Mouse (Mus musculus) retina, adult 2 months (tissue): ENCODE results near the gene Dio2.

Experiments used
- DNase-seq: peaks from one replicate; pipeline ENCODE4 v3.0.0-alpha.2; 2012; ENCODE audit warnings: low read depth, low spot score

Gene Dio2

DNA sequence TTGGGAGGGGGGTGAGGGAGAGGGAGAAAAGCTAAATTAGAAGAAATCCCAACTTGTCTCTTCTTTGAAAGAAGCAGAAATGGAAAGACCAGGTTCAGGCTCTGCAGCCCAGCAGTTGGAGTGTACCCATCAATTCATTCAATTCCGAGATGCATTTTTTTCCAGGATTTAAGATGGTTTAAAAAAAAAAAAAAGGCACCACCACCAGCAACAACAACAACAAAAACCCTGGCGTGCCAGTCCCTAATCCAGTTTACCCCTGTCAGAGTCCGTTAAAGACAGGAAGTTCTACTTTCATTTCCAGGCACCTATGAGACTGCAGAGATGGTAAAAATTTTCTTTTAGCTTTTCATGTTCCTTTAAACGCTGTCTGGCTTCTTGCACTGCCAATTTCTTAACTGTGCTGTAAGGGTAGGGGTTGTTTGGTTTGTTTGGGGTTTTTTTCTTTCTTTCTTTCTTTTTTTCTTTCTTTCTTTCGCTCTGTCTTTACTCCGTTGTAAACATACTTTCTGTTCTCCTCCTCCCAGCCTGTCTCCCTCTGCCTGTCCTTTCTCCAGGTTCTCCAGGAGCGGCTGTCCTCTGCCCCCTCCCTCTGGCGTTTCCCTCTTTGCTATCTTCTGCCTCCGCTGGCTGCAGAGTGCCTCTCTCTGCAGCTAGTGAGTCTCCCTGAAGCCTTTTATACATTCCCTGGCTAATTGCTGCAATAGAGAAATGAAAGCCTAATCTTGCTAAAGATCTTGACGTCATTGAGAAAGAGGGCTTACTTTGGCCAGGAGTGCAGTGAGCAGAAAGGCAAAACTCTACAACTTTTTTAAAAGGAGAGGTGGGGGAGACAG lies at the start of gene Dio2:
TSS of gene Dio2 (minus strand) at position 51 of the 836 bp plus-strand sequence.
- DNase-seq = no peak

DNA sequence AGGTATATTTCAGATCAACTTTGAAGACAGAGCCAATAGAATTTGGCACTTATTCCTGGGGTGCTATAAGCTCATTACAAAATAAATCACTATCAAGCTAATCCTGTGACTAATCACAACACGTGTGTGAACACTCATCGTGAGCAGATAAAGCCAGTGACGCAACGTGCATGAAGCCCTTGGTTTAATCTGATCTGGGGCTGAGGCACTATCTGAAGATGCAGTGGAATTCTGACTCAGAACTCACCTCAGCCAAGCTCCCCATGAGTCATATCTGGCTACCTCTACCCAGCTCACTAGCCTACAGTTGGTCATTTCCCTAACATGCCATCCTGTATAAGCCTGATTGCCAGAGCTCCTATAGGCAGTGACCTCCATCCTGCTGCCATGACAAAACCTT lies 43.2 kb upstream of the Dio2 start:
- no peak for DNase-seq

DNA sequence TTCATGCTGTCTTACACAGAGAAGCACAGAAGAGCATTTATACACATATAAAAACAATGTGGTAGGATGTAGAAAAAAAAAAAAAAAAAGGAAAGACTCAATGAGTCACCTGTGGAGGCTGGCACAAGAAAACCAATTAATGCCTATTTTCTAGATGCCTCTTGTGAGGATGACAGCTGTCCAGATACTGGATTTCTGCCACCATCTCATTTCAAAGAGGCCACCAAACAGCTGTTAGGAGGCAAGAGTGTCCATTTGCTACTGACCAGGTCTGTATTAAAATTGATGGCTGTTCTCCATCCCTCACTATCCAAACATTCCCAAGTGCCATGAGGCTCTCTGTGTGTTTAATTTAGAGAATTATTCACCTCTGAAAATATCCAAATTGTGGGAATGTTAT lies 6.5 kb upstream of the Dio2 start:
- no peak for DNase-seq

DNA sequence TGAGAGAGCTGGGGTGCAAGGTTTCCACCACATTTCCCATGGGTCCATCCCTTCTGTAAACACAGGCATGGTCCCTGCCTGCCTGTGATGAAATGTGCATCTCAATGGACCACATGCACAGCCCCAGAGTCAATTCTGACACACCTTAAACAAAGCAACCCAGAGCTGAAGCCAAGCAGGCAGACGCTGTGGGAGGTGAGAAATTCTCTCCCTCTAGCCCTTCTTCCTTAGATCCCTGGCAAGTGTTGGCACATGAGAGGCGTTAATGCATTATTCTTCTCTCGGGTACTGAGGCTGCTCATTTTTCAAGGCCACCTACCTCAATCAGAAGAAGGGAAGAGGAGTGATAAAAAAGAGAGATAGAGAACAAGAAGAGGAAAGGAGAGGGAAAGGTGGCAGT lies 5.4 kb upstream of the Dio2 start:
- no peak for DNase-seq

DNA sequence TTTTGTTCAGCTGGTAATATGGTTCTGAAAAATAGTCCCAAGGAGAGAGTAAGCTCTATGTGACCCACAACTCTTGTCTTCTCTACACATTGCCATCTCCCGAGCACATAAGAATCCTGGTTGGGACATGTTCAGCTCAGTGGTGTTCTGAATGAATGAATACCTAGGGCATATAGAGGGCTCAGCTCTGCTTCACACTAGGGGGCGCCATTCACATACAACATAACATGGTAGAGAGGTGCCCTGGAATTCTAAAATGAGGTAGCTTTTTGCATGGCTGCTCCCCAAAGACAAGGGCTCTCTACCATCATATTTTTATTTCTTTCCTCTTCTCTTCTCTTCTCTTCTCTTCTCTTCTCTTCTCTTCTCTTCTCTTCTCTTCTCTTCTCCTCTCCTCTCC lies 2.2 kb upstream of the Dio2 start:
- DNase-seq = peak; percentile 43

DNA sequence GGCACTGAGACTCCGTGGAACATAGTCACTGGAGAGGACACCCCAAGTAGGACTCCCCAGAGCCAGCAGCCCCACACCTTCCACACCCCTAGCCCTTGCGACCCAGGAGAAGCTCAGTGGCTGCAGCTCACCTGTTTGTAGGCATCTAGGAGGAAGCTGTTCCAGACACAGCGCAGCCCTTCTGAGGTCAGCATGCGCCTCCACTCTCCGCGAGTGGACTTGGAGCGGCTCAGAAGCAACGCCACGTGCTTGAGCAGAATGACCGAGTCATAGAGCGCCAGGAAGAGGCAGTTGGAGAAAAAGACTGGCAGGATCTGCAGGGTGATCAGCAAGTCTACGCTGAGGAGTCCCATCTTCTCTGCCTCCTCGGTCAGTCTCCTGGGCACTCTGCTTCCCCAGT lies 306 bp downstream of the Dio2 start:
- no peak for DNase-seq

DNA sequence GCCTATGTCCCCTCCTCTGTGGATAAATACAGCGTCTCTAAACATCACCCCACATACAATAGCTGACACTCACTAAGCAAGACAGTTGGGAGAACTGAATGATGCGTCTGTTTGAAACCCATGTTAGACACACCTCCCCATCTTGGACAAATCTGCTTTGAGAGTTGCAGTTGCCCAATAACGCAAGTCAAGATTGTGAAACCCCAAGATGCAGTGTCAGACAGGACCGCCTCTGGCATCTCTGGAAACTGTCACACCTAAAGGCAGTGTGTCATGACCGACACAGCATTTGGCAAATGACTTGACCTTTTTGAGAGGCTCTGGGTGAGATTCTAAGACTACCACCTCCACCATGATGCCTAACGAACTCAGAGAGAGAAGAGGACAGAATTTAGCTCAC lies 2.8 kb downstream of the Dio2 start:
- no peak for DNase-seq

DNA sequence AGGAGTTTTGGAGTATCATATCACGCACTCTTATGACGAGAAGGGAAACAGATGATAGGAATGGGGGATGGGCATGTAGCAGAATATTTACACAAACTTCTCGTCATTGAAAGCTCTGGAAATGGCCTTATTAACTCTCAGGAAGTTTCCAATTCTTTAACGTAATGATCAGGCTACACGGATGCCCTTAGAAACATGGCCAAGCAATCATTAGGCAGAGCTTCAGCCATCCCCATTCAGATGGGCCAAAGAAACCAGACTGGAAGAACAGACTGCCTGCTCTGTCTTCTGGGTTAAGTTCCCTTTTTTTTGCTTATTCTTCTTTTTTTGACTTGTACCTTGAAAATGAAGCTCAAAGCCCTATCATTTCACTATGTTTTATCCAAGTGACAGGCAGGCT lies 3.7 kb downstream of the Dio2 start:
- DNase-seq = no peak

DNA sequence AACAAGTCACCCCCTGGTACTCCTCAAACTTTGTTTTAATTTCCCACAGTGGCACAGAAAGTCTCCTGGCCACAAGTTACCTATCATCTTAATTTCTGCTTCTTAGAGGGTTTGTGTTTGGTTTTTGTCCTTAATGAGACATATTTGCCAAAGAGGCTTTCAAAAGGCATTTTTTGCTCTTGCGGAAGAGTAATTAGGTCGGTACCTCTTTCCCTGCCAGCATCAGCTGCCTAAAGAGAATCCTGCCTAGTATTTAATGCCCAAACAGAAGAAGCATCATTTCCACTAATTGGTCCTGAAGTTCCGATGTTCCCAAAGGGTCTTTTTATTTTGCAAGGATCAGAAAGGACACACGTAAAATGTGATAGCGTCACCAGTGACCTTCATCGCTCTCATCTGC lies 4.5 kb downstream of the Dio2 start:
- no peak for DNase-seq

DNA sequence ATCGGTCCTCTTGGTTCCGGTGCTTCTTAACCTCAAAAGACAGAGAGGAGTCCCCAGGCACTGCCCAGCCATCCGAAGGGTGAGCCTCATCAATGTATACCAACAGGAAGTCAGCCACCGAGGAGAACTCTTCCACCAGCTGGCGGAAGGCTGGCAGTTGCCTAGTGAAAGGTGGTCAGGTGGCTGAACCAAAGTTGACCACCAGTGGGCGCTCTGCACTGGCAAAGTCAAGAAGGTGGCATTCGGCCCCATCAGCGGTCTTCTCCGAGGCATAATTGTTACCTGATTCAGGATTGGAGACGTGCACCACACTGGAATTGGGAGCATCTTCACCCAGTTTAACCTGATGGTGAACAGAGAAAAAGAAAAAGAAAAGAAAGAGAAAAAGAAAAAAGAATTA lies 8.6 kb downstream of the Dio2 start:
- DNase-seq = no peak

DNA sequence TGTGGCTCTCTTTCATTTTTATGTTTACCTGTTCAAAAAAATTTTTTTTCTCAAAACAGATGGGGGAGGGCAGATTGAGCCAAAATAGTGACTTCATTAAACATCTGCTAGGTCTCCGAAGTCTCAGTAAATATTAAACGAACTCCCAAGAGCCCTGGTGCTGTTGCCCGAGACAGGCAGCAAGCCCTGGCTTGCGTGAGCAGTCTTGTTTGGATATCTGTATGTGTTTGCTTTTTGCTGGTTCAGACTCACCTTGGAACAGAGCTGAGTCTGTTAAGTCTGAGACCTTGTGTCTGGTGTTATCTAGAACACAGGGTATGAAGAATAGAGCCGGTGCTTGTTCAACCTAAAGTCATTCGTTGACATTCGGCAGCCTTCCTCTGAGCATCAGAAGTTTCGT lies 13.1 kb downstream of the Dio2 start:
- DNase-seq = no peak

DNA sequence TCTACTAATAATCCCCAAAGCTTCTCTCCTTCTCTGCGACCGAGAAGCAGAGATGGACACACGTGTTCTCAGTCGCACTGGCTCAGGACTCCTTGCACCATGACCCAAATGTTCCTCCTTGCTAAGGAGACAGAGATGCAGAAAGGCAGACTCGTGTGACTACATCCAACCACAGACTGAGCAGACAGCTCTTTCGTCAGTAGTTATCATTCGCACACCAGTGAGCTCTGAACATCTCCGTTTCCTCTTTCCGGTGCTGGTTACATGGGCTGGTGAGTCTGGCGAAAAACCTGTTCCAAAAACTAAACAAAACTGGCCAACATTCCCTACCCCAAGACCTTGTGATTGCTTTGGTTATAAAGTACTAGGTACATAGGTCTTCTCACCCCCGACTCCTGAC lies 13.6 kb downstream of the Dio2 start:
- DNase-seq = no peak

DNA sequence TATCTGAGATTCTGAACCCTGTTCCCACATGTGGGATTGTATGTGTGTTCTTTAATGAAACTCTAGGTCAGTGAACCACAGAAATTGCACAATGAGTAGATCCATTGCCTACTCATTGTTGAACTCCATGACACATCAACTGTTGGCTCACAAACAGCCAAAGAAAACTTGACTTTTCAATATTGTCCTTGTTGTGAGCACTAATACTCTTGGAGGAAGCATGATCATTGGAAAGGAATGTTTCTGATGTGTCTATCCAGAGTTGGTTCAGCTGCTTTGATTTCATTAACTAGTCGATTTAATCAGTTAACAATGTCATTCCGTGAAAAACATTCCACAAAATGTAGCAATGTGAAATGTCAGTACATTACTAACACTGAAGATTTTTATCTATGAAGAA lies 44.1 kb downstream of the Dio2 start:
- no peak for DNase-seq
